Mouse (Mus musculus) lung, adult 2 months (tissue): Measurements from ENCODE around the gene Pabpn1l.

ENCODE experiments used
- CTCF ChIP-seq: fragments of 200-500 bp; IDR thresholded peaks from 2 replicates; pipeline ENCODE4 v1.5.1; 2011; ENCODE audit warnings: mild to moderate bottlenecking, low read length, control low read depth; ENCODE audit not compliant: insufficient read depth
- POLR2A ChIP-seq: fragments of 200-500 bp; IDR thresholded peaks from 2 replicates; pipeline ENCODE4 v1.6.1; 2011; ENCODE audit warnings: low read depth, mild to moderate bottlenecking, control low read depth, low read length, borderline replicate concordance; ENCODE audit errors: extremely low read depth

DNA sequence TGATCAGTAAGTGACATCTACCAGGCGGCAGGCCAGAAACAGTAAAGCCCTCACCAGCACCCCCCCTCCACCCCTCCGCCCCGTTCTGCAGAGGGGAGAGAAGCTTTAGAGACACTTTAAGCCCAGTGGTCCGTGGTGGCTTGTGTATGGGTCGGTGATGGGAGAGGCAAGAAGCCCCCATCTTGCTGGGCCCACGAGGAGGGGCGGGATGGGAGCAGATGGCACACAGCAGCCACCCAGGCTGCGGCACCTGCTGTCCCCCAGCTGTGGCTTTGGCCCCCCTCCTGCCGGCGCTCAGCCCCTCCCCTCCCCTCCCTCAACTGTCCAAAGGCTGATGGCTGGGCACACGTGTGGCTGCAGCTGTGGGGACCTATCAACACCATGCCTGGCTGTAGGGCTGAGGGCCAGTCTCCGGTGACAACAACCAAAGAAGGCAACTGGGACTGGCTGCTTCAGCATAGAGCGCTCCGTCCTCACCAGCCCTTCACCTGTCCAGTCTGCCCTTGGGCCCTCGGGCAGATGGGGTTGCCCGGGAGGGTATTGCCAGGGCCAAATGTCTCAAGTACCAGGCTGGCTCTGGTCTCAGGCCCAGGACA, 28.9 kb upstream of the Pabpn1l start:
- TF ChIP-seq POLR2A, result no peak
- no peak for TF ChIP-seq CTCF
